Mouse (Mus musculus) olfactory bulb, adult 2 months (tissue): Measurements from ENCODE around the gene Nadsyn1. TPM values are rescaled to one million over a fixed set of nuclear protein-coding genes. Genes with fewer than 3 reads are reported as not detected.

Source experiments
- H3K27ac ChIP-seq: fragments of 200-500 bp; 2 replicates; pipeline ENCODE4 v1.5.1; 2012; ENCODE audit warnings: low read depth, low read length; ENCODE audit not compliant: insufficient read depth
- H3K4me1 ChIP-seq: fragments of 200-500 bp; 2 replicates; pipeline ENCODE4 v1.6.1; 2012; ENCODE audit warnings: low read length; ENCODE audit not compliant: control insufficient read depth, insufficient read depth
- H3K4me3 ChIP-seq: fragments of 200-500 bp; 2 replicates; pipeline ENCODE4 v1.5.1; 2012; ENCODE audit warnings: mild to moderate bottlenecking, low read depth, low read length, moderate library complexity; ENCODE audit not compliant: insufficient read depth
- CTCF ChIP-seq: fragments of 200-500 bp; IDR thresholded peaks from 2 replicates; pipeline ENCODE4 v1.5.1; 2012; ENCODE audit warnings: low read depth, mild to moderate bottlenecking, low read length, moderate library complexity; ENCODE audit not compliant: insufficient read depth
- POLR2A ChIP-seq: fragments of 200-500 bp; IDR thresholded peaks from 2 replicates; pipeline ENCODE4 v1.6.1; 2012; ENCODE audit warnings: mild to moderate bottlenecking, low read depth, low read length, moderate library complexity; ENCODE audit not compliant: insufficient read depth
- WGBS: fragments of 180-500 bp; shearing (Covaris S2); methylation state at CpG from one replicate; pipeline ENCODE4 v1.1.7; 2018; 5-methylcytosine and 5-hydroxymethylcytosine counted together
- polyA plus RNA-seq: library from polyadenylated mRNA; stranded (reverse); fragments of >200 nt; gene quantifications from 2 replicates; pipeline ENCODE4 v1.2.4, GENCODE M21; 2012; ENCODE audit warnings: low replicate concordance; ENCODE audit not compliant: missing spikeins, insufficient read depth, insufficient read length

Nadsyn1 gene
- polyA plus RNA-seq, 1 experiment: not detected

- Histone ChIP-seq H3K4me3 (no peak overlapping the region), H3K4me1 (peaks cover 18% of the 10 kb centered on the region), H3K27ac (no peak overlapping the region)
- WGBS: 38% methylated on average over 3 of the region's 3 CpGs
- TF ChIP-seq CTCF: no peak
- TF ChIP-seq POLR2A: no peak
These were observed 12.3 kb upstream of the Nadsyn1 start for GRCm38 (mm10) chr7:143834972-143835371.

- WGBS: 89% methylated on average over 2 of the region's 2 CpGs
- TF ChIP-seq POLR2A: no peak
- no peak for TF ChIP-seq CTCF
- Histone ChIP-seq H3K4me1 (peaks cover 18% of the 10 kb centered on the region), H3K27ac (no peak overlapping the region), H3K4me3 (no peak overlapping the region)
These were observed 11.7 kb upstream of the Nadsyn1 start for GRCm38 (mm10) chr7:143834316-143834715.

- H3K27ac ChIP-seq: no peak overlapping the region
- WGBS: 81% methylated on average over 6 of the region's 6 CpGs
- TF ChIP-seq POLR2A: no peak
- TF ChIP-seq CTCF: no peak
- peaks cover 18% of the 10 kb centered on the region for H3K4me1 ChIP-seq
- no peak overlapping the region for H3K4me3 ChIP-seq
These were observed 11.0 kb upstream of the Nadsyn1 start for GRCm38 (mm10) chr7:143833581-143834190.

GRCm38 (mm10) chr7:143832611-143833010, 10.0 kb upstream of the Nadsyn1 start:
- H3K4me1 ChIP-seq: peaks cover 18% of the 10 kb centered on the region
- H3K4me3 ChIP-seq: no peak overlapping the region
- TF ChIP-seq POLR2A: no peak
- no peak for TF ChIP-seq CTCF
- H3K27ac ChIP-seq: no peak overlapping the region
- WGBS: 95% methylated on average over 2 of the region's 2 CpGs

GRCm38 (mm10) chr7:143832196-143832595, 9.5 kb upstream of the Nadsyn1 start:
- no peak overlapping the region for H3K4me3 ChIP-seq
- H3K27ac ChIP-seq: no peak overlapping the region
- WGBS: 60% methylated on average over 8 of the region's 8 CpGs

GRCm38 (mm10) chr7:143830399-143830798, 7.8 kb upstream of the Nadsyn1 start:
- WGBS: 5% methylated on average over 6 of the region's 6 CpGs
- Histone ChIP-seq H3K27ac (no peak overlapping the region), H3K4me3 (peak overlapping the region; percentile 62), H3K4me1 (peaks cover 12% of the 10 kb centered on the region)
- no peak for TF ChIP-seq CTCF
- TF ChIP-seq POLR2A: no peak

More at GRCm38 (mm10) chr7:143832196-143832595, 9.5 kb upstream of the Nadsyn1 start:
- no peak for TF ChIP-seq CTCF
- no peak for TF ChIP-seq POLR2A
- H3K4me1 ChIP-seq: peaks cover 18% of the 10 kb centered on the region

- Histone ChIP-seq H3K4me1 (peaks cover 8% of the 10 kb centered on the region), H3K4me3 (peak overlapping the region; percentile 62)
- WGBS: under 1% methylated on average over 37 of the region's 37 CpGs
These were observed 7.1 kb upstream of the Nadsyn1 start for GRCm38 (mm10) chr7:143829504-143830331.

GRCm38 (mm10) chr7:143826985-143827384, 4.3 kb upstream of the Nadsyn1 start:
- Histone ChIP-seq H3K4me1 (peaks cover 6% of the 10 kb centered on the region), H3K27ac (no peak overlapping the region), H3K4me3 (no peak overlapping the region)
- 99% methylated on average over 2 of the region's 2 CpGs for WGBS
- TF ChIP-seq POLR2A: no peak
- no peak for TF ChIP-seq CTCF

More at GRCm38 (mm10) chr7:143829504-143830331, 7.1 kb upstream of the Nadsyn1 start:
- TF ChIP-seq POLR2A (peak; percentile 28; the same call in 1 of the 2 replicates), CTCF (peak; percentile 61)
- H3K27ac ChIP-seq: peak overlapping the region; percentile 95

GRCm38 (mm10) chr7:143823266-143823605, 587 bp upstream of the Nadsyn1 start:
- no peak for TF ChIP-seq CTCF
- no peak for TF ChIP-seq POLR2A
- H3K27ac ChIP-seq: peak overlapping the region; percentile 78
- peak overlapping the region; percentile 36 for H3K4me3 ChIP-seq
- peaks cover 5% of the 10 kb centered on the region for H3K4me1 ChIP-seq
- 78% methylated on average over 4 of the region's 4 CpGs for WGBS
